ENCODE assay signal across 23 mouse cellular contexts in the genomic region with DNA sequence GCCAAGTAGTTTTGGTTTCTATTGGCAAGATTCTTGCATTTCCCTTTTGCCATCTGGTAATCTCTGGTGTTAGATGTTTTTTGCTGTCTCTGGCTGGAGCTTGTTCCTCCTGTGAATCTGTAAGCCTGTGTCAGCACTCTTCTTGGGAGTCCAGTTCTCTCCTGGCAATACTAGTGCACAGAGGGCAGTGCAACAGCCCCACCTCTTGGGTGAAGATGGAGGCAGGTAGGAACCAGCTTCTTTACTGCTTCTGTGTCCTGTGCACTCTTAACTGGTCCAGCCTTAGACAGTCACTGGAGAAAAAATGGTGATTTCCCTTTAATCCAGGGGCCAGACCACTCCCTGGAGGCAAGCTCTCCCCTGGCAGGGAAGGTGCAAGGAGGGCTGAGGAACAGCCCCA.
DNase-seq lines count a peak whose midpoint lies in the region; ATAC-seq and TF ChIP-seq lines count a peak whose summit lies in the region.
"Had no signal": no experiment of that assay in that cellular context is flagged by ENCODE, and none has a peak within 500 bp of the region (broad histone marks: within the 10 kb centered on the region; RNA-seq: fewer than 3 reads in every experiment).

No protein-coding gene starts in this region.

- no peak overlapping the region for H3K9ac ChIP-seq in heart, adult 2 months (ENCODE audit: low read depth, low read length)
- no peak overlapping the region for H3K9ac ChIP-seq in heart, embryonic 12.5 days
- no peak overlapping the region for H3K9ac ChIP-seq in intestine, postnatal 0 days (ENCODE audit: low read depth, low read length)
- H3K9ac ChIP-seq in intestine, embryonic 16.5 days (ENCODE audit: low read depth, low read length) = no peak overlapping the region
- H3K9ac ChIP-seq: embryonic facial prominence, embryonic 12.5 days; embryonic facial prominence, embryonic 15.5 days; forebrain, postnatal 0 days; heart, embryonic 13.5 days; hindbrain, embryonic 12.5 days; hindbrain, embryonic 15.5 days had no signal

- H3K27ac ChIP-seq in heart, adult 2 months = no peak overlapping the region
- no peak overlapping the region for H3K27ac ChIP-seq in heart, embryonic 12.5 days (ENCODE audit: poor library complexity, severe bottlenecking)
- no peak overlapping the region for H3K27ac ChIP-seq in intestine, postnatal 0 days (ENCODE audit: low read depth, low read length)
- H3K27ac ChIP-seq in intestine, embryonic 16.5 days (ENCODE audit: low read length) = no peak overlapping the region
- H3K27ac ChIP-seq: embryonic facial prominence, embryonic 12.5 days; embryonic facial prominence, embryonic 15.5 days; heart, embryonic 13.5 days; hindbrain, embryonic 12.5 days; hindbrain, embryonic 15.5 days had no signal

- intact Hi-C loops in heart, adult 2 months (cut with DNase I) = no loop called here

- no peak overlapping the region for H3K4me2 ChIP-seq in heart, embryonic 12.5 days
- no peak overlapping the region for H3K4me2 ChIP-seq in intestine, postnatal 0 days (replicated peaks; ENCODE audit: low read depth)
- H3K4me2 ChIP-seq in intestine, embryonic 16.5 days (ENCODE audit: low read depth, low read length) = no peak overlapping the region
- H3K4me2 ChIP-seq: embryonic facial prominence, embryonic 12.5 days; embryonic facial prominence, embryonic 15.5 days; heart, embryonic 13.5 days; hindbrain, embryonic 12.5 days; hindbrain, embryonic 15.5 days had no signal

- no peak for DNase-seq in heart, adult 2 months
- DNase-seq in A20 (ENCODE audit: low read depth, low spot score) = peak; percentile 40
- peak; percentile 1 for DNase-seq in skeletal muscle tissue, adult 2 months (ENCODE audit: low read depth, low spot score)
- DNase-seq in lung, adult 2 months = no peak
- DNase-seq: adrenal gland, adult 2 months; adrenal gland, postnatal 14 days; cerebellum, adult 11 months; cerebellum, adult 2 months; cerebellum, adult 9-11 months; cerebellum, postnatal 25 days; forebrain, postnatal 0 days; gastrocnemius, postnatal 36 days; heart, postnatal 36 days; kidney, adult 18-20 months had no signal

- no peak overlapping the region for H3K4me3 ChIP-seq in heart, adult 2 months
- no peak overlapping the region for H3K4me3 ChIP-seq in heart, embryonic 12.5 days
- H3K4me3 ChIP-seq in intestine, postnatal 0 days (ENCODE audit: low read depth, low read length) = no peak overlapping the region
- H3K4me3 ChIP-seq in intestine, embryonic 16.5 days (ENCODE audit: low read length) = no peak overlapping the region
- H3K4me3 ChIP-seq in lung, adult 2 months (replicated peaks; ENCODE audit: extremely low read depth, low read depth, low read length) = no peak overlapping the region
- H3K4me3 ChIP-seq: embryonic facial prominence, embryonic 12.5 days; embryonic facial prominence, embryonic 15.5 days; heart, embryonic 13.5 days; hindbrain, embryonic 12.5 days; hindbrain, embryonic 15.5 days had no signal

- H3K27me3 ChIP-seq in heart, adult 2 months (ENCODE audit: control insufficient read depth, insufficient read depth, low read length) = no peaks in the 10 kb centered on the region
- no peaks in the 10 kb centered on the region for H3K27me3 ChIP-seq in heart, embryonic 12.5 days (replicated peaks)
- H3K27me3 ChIP-seq in intestine, postnatal 0 days (replicated peaks; ENCODE audit: control insufficient read depth, insufficient read depth, low read length) = no peaks in the 10 kb centered on the region
- no peaks in the 10 kb centered on the region for H3K27me3 ChIP-seq in intestine, embryonic 16.5 days (replicated peaks; ENCODE audit: control insufficient read depth, insufficient read depth, low read length)
- H3K27me3 ChIP-seq: embryonic facial prominence, embryonic 12.5 days; embryonic facial prominence, embryonic 15.5 days; heart, embryonic 13.5 days; hindbrain, embryonic 12.5 days; hindbrain, embryonic 15.5 days had no signal

- TF ChIP-seq EP300 in heart, adult 2 months (IDR thresholded peaks at IDR 0.05; ENCODE audit: insufficient read depth, low read depth, low read length) = no peak

- H3K79me2 ChIP-seq in heart, adult 2 months (replicated peaks; ENCODE audit: control insufficient read depth, insufficient read depth, low read length) = no peaks in the 10 kb centered on the region

- no peaks in the 10 kb centered on the region for H3K9me3 ChIP-seq in heart, embryonic 12.5 days (replicated peaks)
- H3K9me3 ChIP-seq in intestine, postnatal 0 days (ENCODE audit: control insufficient read depth) = no peaks in the 10 kb centered on the region
- no peaks in the 10 kb centered on the region for H3K9me3 ChIP-seq in intestine, embryonic 16.5 days (ENCODE audit: control insufficient read depth, low read length)
- H3K9me3 ChIP-seq: embryonic facial prominence, embryonic 12.5 days; embryonic facial prominence, embryonic 15.5 days; heart, embryonic 13.5 days; hindbrain, embryonic 12.5 days; hindbrain, embryonic 15.5 days had no signal

- TF ChIP-seq POLR2A in heart, adult 2 months (IDR thresholded peaks at IDR 0.05; ENCODE audit: insufficient read depth, low read depth, low read length) = no peak
- no peak for TF ChIP-seq POLR2A in lung, adult 2 months (IDR thresholded peaks at IDR 0.05; ENCODE audit: borderline replicate concordance, extremely low read depth, low read depth, low read length)

- H3K36me3 ChIP-seq in heart, adult 2 months (ENCODE audit: control insufficient read depth, insufficient read depth, low read length) = no peaks in the 10 kb centered on the region
- no peaks in the 10 kb centered on the region for H3K36me3 ChIP-seq in heart, embryonic 12.5 days
- no peaks in the 10 kb centered on the region for H3K36me3 ChIP-seq in intestine, postnatal 0 days (ENCODE audit: control insufficient read depth, insufficient read depth)
- no peaks in the 10 kb centered on the region for H3K36me3 ChIP-seq in intestine, embryonic 16.5 days (ENCODE audit: control insufficient read depth, insufficient read depth, low read length)
- H3K36me3 ChIP-seq: embryonic facial prominence, embryonic 12.5 days; embryonic facial prominence, embryonic 15.5 days; heart, embryonic 13.5 days; hindbrain, embryonic 12.5 days; hindbrain, embryonic 15.5 days had no signal

- TF ChIP-seq CTCF in heart, adult 2 months (IDR thresholded peaks at IDR 0.05) = peak; percentile 26; the same call in 1 of the 2 replicates
- 0 out of 2 replicates have a peak, but pooled peaks have one; percentile 3 for TF ChIP-seq CTCF in intestine, postnatal 0 days (IDR thresholded peaks at IDR 0.05; ENCODE audit: low read depth)
- no peak for TF ChIP-seq CTCF in lung, adult 2 months (IDR thresholded peaks at IDR 0.05; ENCODE audit: insufficient read depth, low read length)

- ATAC-seq in heart, embryonic 12.5 days (ENCODE audit: insufficient number of reproducible peaks, low FRiP score) = no peak
- ATAC-seq in intestine, postnatal 0 days = no peak
- no peak for ATAC-seq in intestine, embryonic 16.5 days
- ATAC-seq: forebrain, embryonic 14.5 days; forebrain, postnatal 0 days had no signal

- no peaks in the 10 kb centered on the region for H3K4me1 ChIP-seq in heart, adult 2 months (ENCODE audit: control insufficient read depth, insufficient read depth, low read length)
- H3K4me1 ChIP-seq in heart, embryonic 12.5 days (replicated peaks) = no peaks in the 10 kb centered on the region
- no peaks in the 10 kb centered on the region for H3K4me1 ChIP-seq in intestine, postnatal 0 days (replicated peaks; ENCODE audit: control insufficient read depth, insufficient read depth, low read length)
- H3K4me1 ChIP-seq in intestine, embryonic 16.5 days (ENCODE audit: control insufficient read depth, insufficient read depth, low read length) = no peaks in the 10 kb centered on the region
- H3K4me1 ChIP-seq in lung, adult 2 months (ENCODE audit: control insufficient read depth, insufficient read depth, low read length) = no peaks in the 10 kb centered on the region
- H3K4me1 ChIP-seq: embryonic facial prominence, embryonic 12.5 days; embryonic facial prominence, embryonic 15.5 days; heart, embryonic 13.5 days; hindbrain, embryonic 12.5 days; hindbrain, embryonic 15.5 days had no signal

Comparison
In these comparisons a context has a peak if more than half of its experiments do, and no peak if none do; other contexts are left out.
1. DNase-seq: peak in A20 (single experiment) and skeletal muscle tissue, adult 2 months (single experiment); none in heart, adult 2 months (0 of 2) and lung, adult 2 months (single experiment).